Mouse (Mus musculus): Measurements from ENCODE around the gene Sctr. TPM values are rescaled to one million over a fixed set of nuclear protein-coding genes. Genes with fewer than 3 reads are reported as not detected.

Sctr gene
- polyA plus RNA-seq, 1 experiment from 2014 or later: not detected

DNA sequence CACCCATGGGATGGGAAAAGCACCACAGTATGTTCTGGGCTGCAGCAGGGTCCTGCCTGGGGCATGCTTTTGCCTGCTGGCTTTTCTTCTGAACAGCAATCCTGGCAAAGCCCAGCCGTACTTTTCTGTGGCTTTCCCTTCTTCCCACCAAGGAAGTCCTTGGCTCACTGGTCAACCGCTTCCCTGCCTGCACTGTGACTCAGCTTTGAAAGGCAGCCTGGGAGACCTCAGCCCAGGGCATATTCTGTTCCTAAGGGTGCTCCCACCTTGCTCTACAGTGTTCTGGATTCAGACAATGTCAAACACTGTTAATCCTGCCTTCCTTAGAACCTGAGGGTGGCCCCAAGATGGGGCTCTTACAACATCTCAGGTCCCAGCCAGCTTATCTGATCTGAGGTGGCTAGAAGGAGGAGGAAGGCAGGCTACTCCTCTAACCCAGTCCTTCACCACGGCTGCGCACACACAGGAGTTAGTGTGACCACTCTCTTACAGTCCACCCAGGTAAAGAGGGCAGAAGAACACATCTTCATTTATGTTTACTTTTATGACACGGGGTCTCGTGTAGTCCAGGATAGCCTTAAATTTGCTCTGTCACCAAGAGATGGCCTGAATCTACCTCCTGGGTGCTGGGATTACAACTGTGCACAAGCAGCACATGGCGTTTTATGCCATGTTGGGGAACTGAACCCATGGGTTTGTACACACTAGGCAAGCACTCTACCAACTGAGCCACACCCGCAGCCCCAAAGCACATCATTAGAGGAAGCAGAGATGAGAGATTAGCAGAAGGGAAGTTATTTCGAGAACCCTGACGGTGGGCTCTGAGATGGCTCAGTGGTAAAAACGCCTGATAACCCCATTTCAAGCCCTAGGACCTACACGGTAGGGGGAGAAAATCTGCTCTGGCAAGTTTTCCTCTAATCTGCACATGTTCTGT is 105.8 kb downstream of the Sctr start:
- 46% methylated on average over 12 of the region's 12 CpGs for WGBS (ENCODE audit: insufficient replicate concordance)
- ATAC-seq: peak; percentile 40

More for the DNA sequence above, 105.8 kb downstream of the Sctr start:
- Histone ChIP-seq H3K27ac (no peak overlapping the region), H3K4me2 (no peak overlapping the region), H3K4me1 (peaks cover 14% of the 10 kb centered on the region), H3K9ac (no peak overlapping the region), H3K36me3 (peaks cover 46% of the 10 kb centered on the region), H3K27me3 (replicated peaks) (no peaks in the 10 kb centered on the region), H3K4me3 (no peak overlapping the region), H3K9me3 (replicated peaks) (peaks cover 8% of the 10 kb centered on the region; the same call in 1 of the 2 replicates)

Other genes starting within 250 kb of the Sctr start
- 4.1 and 5.0 TPM in 2 replicates for gene Ptpn4, start 169.3 kb upstream of the Sctr start, polyA plus RNA-seq (2016; fragmentation: Nextera tagmentation; extraction: Ambion mirVana)
- 4.8 and 5.4 TPM in 2 replicates for gene Tmem177, start 93.7 kb upstream of the Sctr start, polyA plus RNA-seq (2016; fragmentation: Nextera tagmentation; extraction: Ambion mirVana)
- not detected in 2 replicates for gene Cfap221, start 9.7 kb upstream of the Sctr start, polyA plus RNA-seq (2016; fragmentation: Nextera tagmentation; extraction: Ambion mirVana)
- gene Tmem37, start 67.2 kb downstream of the Sctr start, polyA plus RNA-seq (2016; fragmentation: Nextera tagmentation; extraction: Ambion mirVana): 37.0 and 37.6 TPM in 2 replicates
- 470 and 475 TPM in 2 replicates for gene Dbi, start 114.2 kb downstream of the Sctr start, polyA plus RNA-seq (2016; fragmentation: Nextera tagmentation; extraction: Ambion mirVana)
- gene 3110009E18Rik, start 114.3 kb downstream of the Sctr start, polyA plus RNA-seq (2016; fragmentation: Nextera tagmentation; extraction: Ambion mirVana): 12.8 and 14.3 TPM in 2 replicates